Mouse (Mus musculus) forebrain, embryonic 11.5 days (tissue): ENCODE measurements around the gene Hoxb2. TPM values are rescaled to one million over a fixed set of nuclear protein-coding genes. Genes with fewer than 3 reads are reported as not detected.

Experiments
- ATAC-seq: fragments of 200-750 bp; cut with Nextera tagmentation; replicated peaks from 2 replicates; pipeline ENCODE4 v1.8.0; 2017; ENCODE audit warnings: moderate TSS enrichment; ENCODE audit not compliant: low FRiP score
- DNase-seq: peaks from one replicate; pipeline ENCODE4 v3.0.0-alpha.2; 2017; ENCODE audit warnings: low spot score
- H3K27ac ChIP-seq: fragments of 300-500 bp; sonication (generic); 2 replicates; pipeline ENCODE4 v1.5.1; 2014; ENCODE audit warnings: low read depth, low read length
- H3K27me3 ChIP-seq: fragments of 300-500 bp; sonication (generic); 2 replicates; pipeline ENCODE4 v1.6.1; 2014; ENCODE audit warnings: mild to moderate bottlenecking, low read length, mixed read lengths; ENCODE audit not compliant: control insufficient read depth, insufficient read depth
- H3K36me3 ChIP-seq: fragments of 300-500 bp; sonication (generic); 2 replicates; pipeline ENCODE4 v1.6.1; 2014; ENCODE audit warnings: mild to moderate bottlenecking, low read length, moderate library complexity, mixed read lengths; ENCODE audit not compliant: control insufficient read depth, insufficient read depth
- H3K4me1 ChIP-seq: fragments of 300-500 bp; sonication (generic); replicated peaks from 2 replicates; pipeline ENCODE4 v1.6.1; 2014; ENCODE audit warnings: low read length, mixed read lengths; ENCODE audit not compliant: control insufficient read depth, insufficient read depth
- H3K4me2 ChIP-seq: fragments of 300-500 bp; sonication (generic); 2 replicates; pipeline ENCODE4 v1.6.1; 2014; ENCODE audit warnings: low read depth, mild to moderate bottlenecking, low read length, moderate library complexity, mixed read lengths; ENCODE audit not compliant: severe bottlenecking
- H3K4me3 ChIP-seq: fragments of 300-500 bp; sonication (generic); 2 replicates; pipeline ENCODE4 v1.5.1; 2014; ENCODE audit warnings: low read depth, low read length
- H3K9ac ChIP-seq: fragments of 300-500 bp; sonication (generic); 2 replicates; pipeline ENCODE4 v1.6.1; 2014; ENCODE audit warnings: low read length
- H3K9me3 ChIP-seq: fragments of 300-500 bp; sonication (generic); 2 replicates; pipeline ENCODE4 v1.6.1; 2016; ENCODE audit warnings: low read length, mixed read lengths; ENCODE audit not compliant: control insufficient read depth
- WGBS: fragments of 180-500 bp; shearing (Covaris S2); extraction: QIAGEN DNeasy Blood & Tissue Kit; methylation state at CpG from one replicate; pipeline ENCODE4 v1.1.7; 2014; 5-methylcytosine and 5-hydroxymethylcytosine counted together
- polyA plus RNA-seq: library from polyadenylated mRNA; unstranded; fragments of >200 nt; fragmentation: Nextera tagmentation; extraction: Ambion mirVana; gene quantifications from 2 replicates; pipeline ENCODE4 v1.2.1, GENCODE M21; 2014

The Hoxb2 gene
- polyA plus RNA-seq, 1 experiment from 2014 or later, result not detected

GRCm38 (mm10) chr11:96372519-96372918, 22.2 kb downstream of the Hoxb2 start:
- no peaks in the 10 kb centered on the region for H3K36me3 ChIP-seq
- 7% methylated on average over 3 of the region's 3 CpGs for WGBS
- no peaks in the 10 kb centered on the region for H3K4me1 ChIP-seq
- no peak overlapping the region for H3K27ac ChIP-seq
- DNase-seq, result peak; percentile 51
- no peak overlapping the region for H3K4me2 ChIP-seq
- ATAC-seq, result no peak
- H3K27me3 ChIP-seq, result peaks cover 90% of the 10 kb centered on the region
- no peak overlapping the region for H3K4me3 ChIP-seq
- H3K9ac ChIP-seq, result no peak overlapping the region
- no peaks in the 10 kb centered on the region for H3K9me3 ChIP-seq

- peaks cover 70% of the 10 kb centered on the region for H3K27me3 ChIP-seq
- H3K36me3 ChIP-seq, result no peaks in the 10 kb centered on the region
- H3K9me3 ChIP-seq, result no peaks in the 10 kb centered on the region
- no peaks in the 10 kb centered on the region for H3K4me1 ChIP-seq
- H3K4me3 ChIP-seq, result no peak overlapping the region
- no peak overlapping the region for H3K4me2 ChIP-seq
- DNase-seq (peak; percentile 39), ATAC-seq (no peak)
- H3K27ac ChIP-seq, result no peak overlapping the region
- WGBS, result 2% methylated on average over 7 of the region's 7 CpGs
- H3K9ac ChIP-seq, result no peak overlapping the region
These were observed 24.5 kb downstream of the Hoxb2 start for GRCm38 (mm10) chr11:96374810-96375209.

- DNase-seq, result no peak
- ATAC-seq, result no peak
- H3K27me3 ChIP-seq, result peaks cover 2% of the 10 kb centered on the region; the same call in 1 of the 2 replicates
These were observed 33.1 kb downstream of the Hoxb2 start for GRCm38 (mm10) chr11:96383381-96383780.

GRCm38 (mm10) chr11:96387635-96388034, 37.3 kb downstream of the Hoxb2 start:
- no peak overlapping the region for H3K4me2 ChIP-seq
- DNase-seq (no peak), ATAC-seq (no peak)
- no peak overlapping the region for H3K9ac ChIP-seq
- 81% methylated on average over 2 of the region's 2 CpGs for WGBS
- H3K9me3 ChIP-seq, result no peaks in the 10 kb centered on the region
- H3K27me3 ChIP-seq, result no peaks in the 10 kb centered on the region
- no peaks in the 10 kb centered on the region for H3K4me1 ChIP-seq
- no peaks in the 10 kb centered on the region for H3K36me3 ChIP-seq
- H3K27ac ChIP-seq, result no peak overlapping the region
- no peak overlapping the region for H3K4me3 ChIP-seq

More at GRCm38 (mm10) chr11:96383381-96383780, 33.1 kb downstream of the Hoxb2 start:
- no peak overlapping the region for H3K27ac ChIP-seq
- WGBS, result 82% methylated on average over 5 of the region's 5 CpGs
- H3K4me1 ChIP-seq, result no peaks in the 10 kb centered on the region
- H3K4me2 ChIP-seq, result no peak overlapping the region
- H3K36me3 ChIP-seq, result no peaks in the 10 kb centered on the region
- no peak overlapping the region for H3K4me3 ChIP-seq
- H3K9me3 ChIP-seq, result no peaks in the 10 kb centered on the region
- no peak overlapping the region for H3K9ac ChIP-seq

- ATAC-seq (no peak), DNase-seq (peak; percentile 58)
- Histone ChIP-seq H3K36me3 (no peaks in the 10 kb centered on the region), H3K4me1 (no peaks in the 10 kb centered on the region; the same call in 1 of the 2 replicates), H3K27ac (no peak overlapping the region), H3K27me3 (peaks cover 2% of the 10 kb centered on the region; the same call in 1 of the 2 replicates), H3K4me2 (no peak overlapping the region), H3K9ac (0 out of 2 replicates have a peak overlapping the region, but pooled peaks have one; percentile 2), H3K4me3 (no peak overlapping the region), H3K9me3 (no peaks in the 10 kb centered on the region)
- WGBS, result 11% methylated on average over 15 of the region's 15 CpGs
These were observed 46.7 kb downstream of the Hoxb2 start for GRCm38 (mm10) chr11:96396772-96397626.

DNA sequence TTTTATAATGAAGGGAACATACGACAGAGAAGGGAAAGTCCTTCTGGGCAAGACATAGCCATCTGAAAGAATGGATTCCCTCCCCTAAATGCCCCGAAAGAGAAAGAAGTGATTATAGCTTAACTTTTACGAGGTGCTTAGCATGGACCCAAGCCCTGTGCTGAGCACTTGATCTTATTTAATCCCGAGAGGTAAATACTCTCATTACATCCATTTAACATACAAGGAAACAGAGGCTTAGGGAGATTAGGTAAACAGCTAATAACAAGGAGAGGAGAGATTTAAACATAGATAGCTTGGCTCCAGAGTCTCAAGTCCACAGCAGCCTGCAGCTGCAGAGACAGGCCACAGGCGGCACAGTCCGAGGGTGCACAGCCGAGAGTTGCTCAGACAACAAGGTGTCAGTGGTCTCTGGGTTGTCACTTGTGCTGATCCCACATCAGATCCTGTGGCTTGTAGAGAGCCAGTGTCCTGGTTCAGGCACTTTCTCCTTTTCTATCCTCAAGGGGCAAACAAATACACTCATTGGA, 47.5 kb downstream of the Hoxb2 start:
- Histone ChIP-seq H3K4me2 (no peak overlapping the region), H3K4me1 (no peaks in the 10 kb centered on the region; the same call in 1 of the 2 replicates), H3K4me3 (no peak overlapping the region), H3K36me3 (no peaks in the 10 kb centered on the region), H3K27me3 (peaks cover 2% of the 10 kb centered on the region; the same call in 1 of the 2 replicates), H3K9me3 (no peaks in the 10 kb centered on the region), H3K9ac (no peak overlapping the region), H3K27ac (no peak overlapping the region)
- 23% methylated on average over 7 of the region's 7 CpGs for WGBS
- no peak for ATAC-seq
- DNase-seq, result no peak

- Histone ChIP-seq H3K27ac (no peak overlapping the region), H3K4me2 (no peak overlapping the region), H3K36me3 (no peaks in the 10 kb centered on the region), H3K9ac (no peak overlapping the region), H3K4me1 (no peaks in the 10 kb centered on the region; the same call in 1 of the 2 replicates), H3K9me3 (no peaks in the 10 kb centered on the region), H3K27me3 (peaks cover 2% of the 10 kb centered on the region; the same call in 1 of the 2 replicates), H3K4me3 (no peak overlapping the region)
- DNase-seq (no peak), ATAC-seq (no peak)
- WGBS, result 23% methylated on average over 8 of the region's 8 CpGs
These were observed 49.6 kb downstream of the Hoxb2 start for GRCm38 (mm10) chr11:96399923-96400322.
